In genomic region chr17:82900602-82901001, GRCm38 (mm10) we compare ENCODE assay signal across 20 mouse cellular contexts.
DNase-seq lines count a peak whose midpoint lies in the region; ATAC-seq and TF ChIP-seq lines count a peak whose summit lies in the region.
"Had no signal": no experiment of that assay in that cellular context is flagged by ENCODE, and none has a peak within 500 bp of the region (broad histone marks: within the 10 kb centered on the region; RNA-seq: fewer than 3 reads in every experiment).

No protein-coding gene starts in this region.

- H3K4me2 ChIP-seq in kidney, postnatal 0 days (ENCODE audit: low read length), result no peak overlapping the region
- no peak overlapping the region for H3K4me2 ChIP-seq in hindbrain, postnatal 0 days (ENCODE audit: low read depth, low read length)
- no peak overlapping the region for H3K4me2 ChIP-seq in heart, embryonic 12.5 days
- H3K4me2 ChIP-seq: forebrain, embryonic 12.5 days; neural tube, embryonic 13.5 days had no signal

- peak; percentile 11 for DNase-seq in kidney, postnatal 0 days (ENCODE audit: low spot score)
- no peak for DNase-seq in kidney, postnatal 14 days
- DNase-seq in brain, embryonic 14.5 days (ENCODE audit: low read depth), result peak; percentile 17
- peak; percentile 25 for DNase-seq in hindbrain, embryonic 10.5 days (ENCODE audit: low spot score)
- DNase-seq in hindbrain, postnatal 0 days (ENCODE audit: low spot score), result peak; percentile 56
- no peak for DNase-seq in gastrocnemius, postnatal 14 days
- no peak for DNase-seq in ovary, adult 18-20 months (ENCODE audit: low spot score)
- DNase-seq: cerebellum, adult 8-10 months; kidney, adult 2 months; kidney, postnatal 25 days; liver; liver, postnatal 0 days; right cerebral cortex, postnatal 25 days had no signal

- 25% methylated on average over 2 of the region's 2 CpGs for WGBS in kidney, postnatal 0 days
- WGBS in hindbrain, embryonic 10.5 days, result 53% methylated on average over 2 of the region's 2 CpGs
- 16% methylated on average over 2 of the region's 2 CpGs for WGBS in hindbrain, postnatal 0 days
- WGBS in heart, embryonic 12.5 days, result 68% methylated on average over 2 of the region's 2 CpGs

- no peak for ATAC-seq in kidney, postnatal 0 days (replicated peaks; ENCODE audit: low FRiP score, low read depth)
- ATAC-seq in hindbrain, postnatal 0 days, result peak; percentile 43; the same call in 1 of the 2 replicates
- no peak for ATAC-seq in heart, embryonic 12.5 days (ENCODE audit: insufficient number of reproducible peaks, low FRiP score)
- ATAC-seq: inflammation-experienced regulatory T-cells, adult 6 months; liver, postnatal 0 days; midbrain, embryonic 16.5 days had no signal

- no peak overlapping the region for H3K9ac ChIP-seq in kidney, postnatal 0 days (ENCODE audit: low read depth, low read length)
- H3K9ac ChIP-seq in hindbrain, postnatal 0 days (replicated peaks; ENCODE audit: low read length), result no peak overlapping the region
- H3K9ac ChIP-seq in heart, embryonic 12.5 days, result no peak overlapping the region
- H3K9ac ChIP-seq: forebrain, embryonic 12.5 days; liver, postnatal 0 days; neural tube, embryonic 13.5 days had no signal

- H3K4me3 ChIP-seq in kidney, postnatal 0 days (replicated peaks; ENCODE audit: low read depth, low read length), result no peak overlapping the region
- H3K4me3 ChIP-seq in hindbrain, embryonic 10.5 days, result no peak overlapping the region
- no peak overlapping the region for H3K4me3 ChIP-seq in hindbrain, postnatal 0 days (ENCODE audit: low read length)
- H3K4me3 ChIP-seq in heart, embryonic 12.5 days, result no peak overlapping the region
- H3K4me3 ChIP-seq: forebrain, embryonic 12.5 days; megakaryocyte, embryonic 14.5 days; neural tube, embryonic 13.5 days had no signal

- H3K27me3 ChIP-seq in kidney, postnatal 0 days (ENCODE audit: insufficient read depth, low read length), result no peaks in the 10 kb centered on the region
- no peaks in the 10 kb centered on the region for H3K27me3 ChIP-seq in hindbrain, embryonic 10.5 days (ENCODE audit: insufficient read depth, poor library complexity, severe bottlenecking)
- H3K27me3 ChIP-seq in hindbrain, postnatal 0 days (ENCODE audit: insufficient read depth, low read length), result no peaks in the 10 kb centered on the region
- no peaks in the 10 kb centered on the region for H3K27me3 ChIP-seq in heart, embryonic 12.5 days (replicated peaks)
- H3K27me3 ChIP-seq: forebrain, embryonic 12.5 days; megakaryocyte, embryonic 14.5 days; neural tube, embryonic 13.5 days had no signal

- no peaks in the 10 kb centered on the region for H3K4me1 ChIP-seq in kidney, postnatal 0 days (replicated peaks; ENCODE audit: insufficient read depth, low read length)
- peaks cover 5% of the 10 kb centered on the region; the same call in 1 of the 2 replicates for H3K4me1 ChIP-seq in hindbrain, embryonic 10.5 days (replicated peaks)
- no peaks in the 10 kb centered on the region for H3K4me1 ChIP-seq in hindbrain, postnatal 0 days (ENCODE audit: insufficient read depth, low read length)
- no peaks in the 10 kb centered on the region for H3K4me1 ChIP-seq in heart, embryonic 12.5 days (replicated peaks)
- H3K4me1 ChIP-seq: forebrain, embryonic 12.5 days; megakaryocyte, embryonic 14.5 days; neural tube, embryonic 13.5 days had no signal

- H3K36me3 ChIP-seq in kidney, postnatal 0 days (ENCODE audit: insufficient read depth, low read length), result no peaks in the 10 kb centered on the region
- no peaks in the 10 kb centered on the region for H3K36me3 ChIP-seq in hindbrain, embryonic 10.5 days
- H3K36me3 ChIP-seq in hindbrain, postnatal 0 days (ENCODE audit: insufficient read depth, low read length), result no peaks in the 10 kb centered on the region
- no peaks in the 10 kb centered on the region for H3K36me3 ChIP-seq in heart, embryonic 12.5 days
- H3K36me3 ChIP-seq: forebrain, embryonic 12.5 days; neural tube, embryonic 13.5 days had no signal

- no peaks in the 10 kb centered on the region for H3K9me3 ChIP-seq in kidney, postnatal 0 days (replicated peaks; ENCODE audit: low read length)
- H3K9me3 ChIP-seq in hindbrain, embryonic 10.5 days, result no peaks in the 10 kb centered on the region
- H3K9me3 ChIP-seq in hindbrain, postnatal 0 days (ENCODE audit: low read length), result no peaks in the 10 kb centered on the region
- no peaks in the 10 kb centered on the region for H3K9me3 ChIP-seq in heart, embryonic 12.5 days (replicated peaks)
- H3K9me3 ChIP-seq: forebrain, embryonic 12.5 days; megakaryocyte, embryonic 14.5 days had no signal

- no peak for TF ChIP-seq CTCF in kidney, postnatal 0 days (IDR thresholded peaks at IDR 0.05; ENCODE audit: low read depth)
- TF ChIP-seq CTCF in brain, embryonic 14.5 days (IDR thresholded peaks at IDR 0.05; ENCODE audit: borderline replicate concordance, extremely low read depth, insufficient read depth, insufficient read length), result no peak
- TF ChIP-seq CTCF in hindbrain, postnatal 0 days (IDR thresholded peaks at IDR 0.05; ENCODE audit: low read depth), result no peak

- no peak for TF ChIP-seq POLR2A in brain, embryonic 14.5 days (IDR thresholded peaks at IDR 0.05; ENCODE audit: borderline replicate concordance, extremely low read depth, insufficient read depth, insufficient read length, poor library complexity, severe bottlenecking)

- intact Hi-C loops in gastrocnemius, postnatal 14 days (cut with DNase I; ENCODE audit: low total_unique reads), result no loop called here

- H3K27ac ChIP-seq in kidney, postnatal 0 days, result no peak overlapping the region
- H3K27ac ChIP-seq in hindbrain, embryonic 10.5 days, result no peak overlapping the region
- H3K27ac ChIP-seq in hindbrain, postnatal 0 days, result no peak overlapping the region
- H3K27ac ChIP-seq in heart, embryonic 12.5 days (ENCODE audit: poor library complexity, severe bottlenecking), result no peak overlapping the region
- H3K27ac ChIP-seq: forebrain, embryonic 12.5 days; stomach, postnatal 0 days had no signal

Comparison
In these comparisons a context has a peak if more than half of its experiments do, and no peak if none do; other contexts are left out.
1. DNase-seq: peak in kidney, postnatal 0 days (single experiment), brain, embryonic 14.5 days (single experiment), hindbrain, embryonic 10.5 days (single experiment) and hindbrain, postnatal 0 days (single experiment); none in kidney, postnatal 14 days (single experiment), gastrocnemius, postnatal 14 days (single experiment) and ovary, adult 18-20 months (single experiment).